Mouse (Mus musculus): ENCODE results near the gene Trim9.

DNA sequence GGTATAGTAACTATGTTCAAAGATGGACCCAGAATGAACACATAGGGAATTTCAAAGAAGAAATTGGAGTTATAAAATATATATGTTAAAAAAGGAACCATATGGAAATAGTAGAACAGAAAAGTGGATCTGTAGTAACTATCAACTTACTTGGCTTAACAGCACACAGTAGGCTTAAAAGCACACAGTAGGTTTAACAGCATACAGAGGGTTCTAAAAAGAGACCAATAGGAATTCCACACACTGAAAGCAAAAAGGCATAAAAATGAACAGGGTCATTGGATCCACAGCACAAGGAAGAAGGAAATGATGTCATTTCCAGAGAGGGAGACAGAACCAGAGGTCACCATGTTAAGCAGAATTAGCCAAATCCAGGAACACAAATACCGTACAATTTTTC lies 24.6 kb downstream of the Trim9 start:
- TF ChIP-seq CTCF (IDR thresholded peaks at IDR 0.05; ENCODE audit: extremely low read depth, insufficient read depth, insufficient read length, insufficient replicate concordance): no peak
- no peak for TF ChIP-seq POLR2A (IDR thresholded peaks at IDR 0.05; ENCODE audit: low read depth, low read length)
